Mouse (Mus musculus) mature B cell (primary cell): Measurements from ENCODE around the gene Smad1.

Experiments used
- in situ Hi-C: fragments of 300-500 bp; cut with MboI; formaldehyde crosslinking; loops from 2 replicates; pipeline ENCODE4 v1.14.3; 2019

Smad1 gene

DNA sequence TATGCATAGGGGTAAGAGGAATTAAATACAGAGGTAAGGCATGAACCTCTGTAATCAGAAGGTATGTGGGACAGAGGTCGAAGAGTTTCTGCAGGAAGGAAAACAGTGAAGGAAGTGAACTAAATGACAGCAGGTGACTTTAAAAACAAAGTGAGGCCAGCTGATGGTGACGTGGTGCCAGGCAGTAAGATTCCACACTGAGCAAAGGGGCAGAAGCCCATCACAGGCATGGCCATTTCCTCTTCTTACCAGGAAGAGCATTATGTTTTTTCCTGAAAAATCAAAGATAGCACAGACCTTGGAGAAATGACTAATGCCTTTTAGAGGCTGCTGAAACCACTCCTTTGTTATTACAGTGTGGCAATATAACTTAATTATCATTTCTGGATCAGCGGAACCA is 97.8 kb downstream of the Smad1 start:
- in situ Hi-C loops, result loop anchor here (25.0 kb wide), 1 partner anchor 286 kb away; no protein-coding TSS in a partner anchor

DNA sequence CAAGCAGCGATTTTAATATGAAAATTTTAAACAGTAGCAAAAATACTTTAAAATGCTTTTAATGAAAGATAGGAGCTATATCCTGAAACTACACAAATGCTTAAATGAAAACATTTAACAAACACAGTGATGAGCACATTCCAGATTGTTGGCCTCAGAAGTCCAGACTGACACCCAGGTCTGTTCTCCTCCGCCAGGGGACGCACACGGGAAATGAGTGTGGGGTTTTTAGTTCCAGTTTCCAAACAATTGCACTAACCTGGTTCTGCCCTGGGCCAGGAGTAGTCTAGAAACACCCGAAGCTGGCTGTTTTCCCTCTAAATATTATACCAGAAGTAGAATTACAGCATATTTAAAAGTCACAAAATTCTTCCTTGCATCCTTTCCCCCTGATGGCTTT is 99.6 kb downstream of the Smad1 start:
- in situ Hi-C loops, result loop anchor here (25.0 kb wide), 1 partner anchor 288 kb away; no protein-coding TSS in a partner anchor

DNA sequence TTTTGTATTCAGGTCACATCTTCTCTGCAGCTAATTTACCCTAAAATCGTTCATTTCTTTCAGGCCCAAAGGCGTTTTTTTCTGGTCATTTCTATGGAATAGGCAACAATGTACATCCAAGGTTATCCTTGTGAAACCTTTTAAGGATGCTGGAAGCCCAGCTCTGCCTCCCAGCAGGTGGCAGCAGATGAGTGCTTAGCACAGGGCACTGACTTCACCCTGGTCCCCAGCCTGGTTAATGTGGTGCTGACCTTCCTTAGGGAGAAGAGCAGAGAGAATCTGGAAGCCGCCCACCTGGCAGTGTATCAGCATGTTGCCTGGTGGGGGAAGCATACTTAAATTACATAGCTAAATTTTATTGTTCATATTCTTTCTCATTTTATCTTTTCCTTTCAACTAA is 101.6 kb downstream of the Smad1 start:
- in situ Hi-C loops, result no loop called here

DNA sequence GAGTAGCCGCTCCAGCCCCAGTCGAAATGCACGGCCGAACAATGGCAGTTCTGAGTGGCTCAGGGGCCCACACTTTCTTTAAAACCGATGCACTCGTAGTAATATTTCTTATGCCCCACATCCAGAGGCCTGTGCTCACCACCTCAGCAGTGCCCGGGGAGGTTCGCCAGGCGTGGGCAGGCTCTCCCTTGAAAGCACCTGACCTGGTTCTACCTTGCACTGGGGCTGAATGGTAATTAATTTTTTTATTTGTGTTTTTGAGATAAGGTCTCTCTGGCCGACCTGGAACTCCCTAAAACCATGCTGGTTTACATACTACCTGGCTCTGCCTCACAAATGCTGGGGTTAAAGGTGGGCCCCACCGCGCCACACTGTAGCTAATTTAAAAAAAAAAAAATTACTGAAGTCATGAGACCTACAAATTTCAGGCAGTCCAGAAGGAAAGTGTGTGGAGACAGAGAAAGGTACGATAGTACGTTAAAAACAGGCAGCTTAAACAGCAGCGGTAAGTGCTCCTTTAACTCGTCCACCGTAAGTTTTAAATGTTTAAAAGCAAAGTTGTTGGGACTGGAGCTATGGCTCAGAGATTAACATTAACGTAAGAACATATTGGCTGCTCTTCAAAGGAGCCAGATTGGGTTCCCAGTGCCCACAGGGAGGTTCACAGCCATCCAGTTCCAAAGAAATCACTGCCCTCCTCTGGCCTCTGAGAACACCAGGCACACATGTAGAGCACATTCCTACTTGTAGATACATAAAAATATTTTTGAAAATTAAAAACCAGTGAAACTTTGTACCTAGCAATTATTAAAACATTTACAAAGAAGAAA is 103.8 kb downstream of the Smad1 start:
- in situ Hi-C loops, result no loop called here

DNA sequence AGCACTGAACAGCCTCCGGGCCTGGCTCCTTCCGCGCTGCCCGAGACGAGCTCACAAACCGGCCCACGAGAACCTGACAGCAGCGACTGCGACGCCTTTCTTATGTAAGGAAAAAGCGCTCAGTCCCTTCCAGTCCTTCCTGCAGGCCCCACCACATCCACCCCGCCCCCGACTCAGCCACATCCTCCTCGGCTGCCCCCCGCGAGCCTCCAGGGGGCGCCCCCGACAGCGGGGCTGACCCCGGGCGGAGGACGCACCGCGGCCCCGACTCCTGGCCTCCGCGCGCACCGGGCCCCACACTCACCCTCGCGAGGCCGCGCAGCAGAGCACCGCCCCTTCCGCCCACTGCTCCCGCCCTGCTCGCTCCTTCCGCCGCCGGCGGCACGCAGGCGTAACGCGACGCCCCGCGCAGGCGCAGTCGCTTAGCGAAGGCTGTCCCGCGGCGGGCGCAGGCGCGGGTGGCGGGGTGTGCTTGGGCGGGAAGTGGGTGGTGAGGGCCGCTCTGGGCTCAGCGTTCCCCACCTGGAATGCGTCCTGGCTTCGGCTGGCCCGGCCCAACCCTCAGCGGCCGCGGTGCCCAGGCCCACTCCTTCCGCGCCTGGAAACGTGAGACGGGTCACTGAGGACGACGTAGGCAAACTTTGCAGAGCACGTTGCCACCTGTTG is 104.6 kb downstream of the Smad1 start, which contains the start of gene Mmaa:
TSS of gene Mmaa (minus strand) at position 328 of the 666 bp plus-strand sequence.
- in situ Hi-C loops, result no loop called here

DNA sequence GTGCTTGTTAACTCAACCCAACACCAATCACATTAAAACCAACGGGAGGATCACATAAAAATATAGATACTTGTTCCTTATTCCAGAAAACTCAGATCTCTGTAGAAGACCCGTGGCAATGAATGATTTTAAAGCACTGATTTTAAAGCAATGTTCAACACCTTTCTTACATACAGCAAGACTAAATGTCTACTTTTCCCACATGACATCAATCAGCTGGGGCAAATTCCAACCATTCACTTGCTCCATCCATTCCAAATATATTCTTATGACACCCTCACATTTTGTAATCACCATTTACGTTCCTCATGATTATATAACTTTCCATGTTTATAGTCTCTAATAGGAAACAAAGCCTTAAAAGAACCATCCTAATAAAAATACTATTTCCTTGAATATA is 105.5 kb downstream of the Smad1 start:
- in situ Hi-C loops, result no loop called here

DNA sequence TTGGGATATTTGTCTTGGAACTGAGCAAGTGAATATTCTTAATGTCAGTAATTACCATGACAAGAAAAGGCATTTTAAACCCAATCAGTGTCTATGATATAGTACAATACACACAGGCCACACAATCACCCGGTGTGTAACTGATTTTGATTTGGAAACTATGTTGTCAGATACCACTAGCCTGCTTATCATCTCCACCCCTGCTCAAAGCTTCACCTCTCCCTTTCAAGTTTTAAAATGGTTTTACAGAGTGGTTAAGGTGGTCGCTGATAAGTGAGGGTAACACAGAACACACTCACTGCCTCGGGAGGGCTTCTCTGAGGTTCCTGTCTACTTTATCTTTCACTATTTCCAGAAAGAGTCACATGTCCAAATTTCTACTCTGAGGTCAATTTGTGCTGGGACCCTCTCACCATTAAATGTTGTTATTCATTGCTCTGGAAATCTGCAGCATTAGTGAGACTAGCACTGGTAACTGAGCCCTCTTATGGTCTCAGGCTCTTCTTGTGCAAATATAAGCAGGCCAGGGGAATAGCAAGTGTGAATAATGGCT is 106.5 kb downstream of the Smad1 start:
- in situ Hi-C loops, result no loop called here

DNA sequence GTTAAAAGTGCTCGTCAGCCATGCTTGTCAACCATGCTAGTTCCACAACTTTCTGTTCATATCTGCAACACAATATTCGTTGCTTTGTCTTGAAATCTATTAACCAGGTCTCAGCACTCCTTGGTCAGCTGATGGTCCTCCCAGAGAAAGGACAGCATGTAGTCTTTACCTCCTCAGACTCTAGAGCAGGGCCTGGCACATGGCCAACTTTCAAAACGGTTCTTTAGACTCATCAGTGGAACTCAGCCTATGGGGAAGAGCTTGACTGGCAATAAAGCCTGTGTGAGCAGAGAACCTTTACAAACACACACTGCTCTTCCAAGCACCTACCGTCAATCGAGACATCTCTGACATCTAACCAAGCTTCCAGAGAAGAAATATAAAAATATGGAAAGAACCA is 109.7 kb downstream of the Smad1 start:
- in situ Hi-C loops, result no loop called here

DNA sequence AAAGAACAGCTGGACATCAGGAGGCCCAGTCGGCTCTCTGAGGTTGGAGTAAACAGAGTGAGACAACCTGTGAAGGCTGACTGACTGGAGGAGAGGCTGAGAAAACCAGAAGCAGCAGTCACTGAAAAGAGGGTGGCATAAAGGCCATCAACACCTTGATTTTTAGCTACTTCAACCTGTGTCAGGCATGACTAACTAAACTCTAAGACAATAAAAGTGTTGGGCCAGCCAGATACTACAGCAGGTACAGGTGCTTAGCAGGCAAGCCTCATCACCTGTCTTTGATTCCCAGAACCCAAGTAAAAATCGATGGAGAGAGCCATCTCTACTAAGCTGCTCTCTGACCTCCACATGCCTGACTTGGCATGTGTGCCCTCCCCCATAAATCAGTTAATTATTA is 110.6 kb downstream of the Smad1 start:
- in situ Hi-C loops, result no loop called here
